Mouse (Mus musculus): ENCODE measurements around the gene Noxred1. TPM values are rescaled to one million over a fixed set of nuclear protein-coding genes. Genes with fewer than 3 reads are reported as not detected.

Gene Noxred1
- polyA plus RNA-seq (2012; rRNA removed), result 2.2 and 2.9 TPM in 2 replicates

DNA sequence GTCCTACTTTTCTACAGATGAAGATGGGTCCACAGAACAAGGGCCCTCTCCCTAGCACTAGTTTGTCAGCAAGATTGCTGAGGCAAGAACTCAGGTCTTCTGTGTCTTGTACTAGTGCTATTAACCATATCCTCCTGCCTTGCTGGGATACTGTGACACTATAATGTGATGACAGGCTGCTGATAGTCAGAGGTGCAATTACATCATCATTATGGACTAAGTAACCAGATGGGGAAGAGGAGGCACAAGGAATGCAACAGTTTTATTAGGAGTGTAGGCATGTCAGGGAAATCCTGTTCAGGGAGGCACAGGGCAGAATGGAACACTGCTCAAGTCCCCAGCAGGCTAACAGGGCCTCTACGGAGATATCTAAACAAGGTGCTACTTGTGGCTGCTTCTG, at the start of gene Noxred1:
Gene Noxred1, minus strand, starts transcription at position 101 of the 400 bp plus-strand sequence.

GRCm38 (mm10) chr12:87266108-87266826, 27.7 kb upstream of the Noxred1 start, which contains the start of the genes Vipas39 and Ahsa1:
Gene Vipas39, minus strand, starts transcription at chr12:87266256.
Gene Ahsa1, plus strand, starts transcription at chr12:87266479.

GRCm38 (mm10) chr12:87199973-87200586, 38.5 kb downstream of the Noxred1 start, which contains the start of gene Tmed8:
Gene Tmed8, minus strand, starts transcription at chr12:87200454.

GRCm38 (mm10) chr12:87199206-87199972, 39.1 kb downstream of the Noxred1 start, which contains the start of gene Samd15:
Gene Samd15, plus strand, starts transcription at chr12:87199723.

Other genes starting within 250 kb of the Noxred1 start
- gene Zdhhc22, start 248.3 kb downstream of the Noxred1 start, polyA plus RNA-seq (2012; rRNA removed), result 19.1 and 22.9 TPM in 2 replicates
- 28.4 and 28.9 TPM in 2 replicates for gene Tmem63c, start 217.4 kb downstream of the Noxred1 start, polyA plus RNA-seq (2012; rRNA removed)
- gene Ngb, start 136.2 kb downstream of the Noxred1 start, polyA plus RNA-seq (2012; rRNA removed), result 6.0 and 6.8 TPM in 2 replicates
- gene Gstz1, start 91.6 kb downstream of the Noxred1 start, polyA plus RNA-seq (2012; rRNA removed), result 62.8 and 64.3 TPM in 2 replicates
- 18.9 and 20.1 TPM in 2 replicates for gene Pomt2, start 90.8 kb downstream of the Noxred1 start, polyA plus RNA-seq (2012; rRNA removed)
- gene Samd15, start 39.0 kb downstream of the Noxred1 start, polyA plus RNA-seq (2012; rRNA removed), result 1.7 and 2.4 TPM in 2 replicates
- 16.0 and 16.5 TPM in 2 replicates for gene Tmed8, start 38.3 kb downstream of the Noxred1 start, polyA plus RNA-seq (2012; rRNA removed)
- gene Vipas39, start 27.5 kb upstream of the Noxred1 start, polyA plus RNA-seq (2012; rRNA removed), result 65.6 and 66.4 TPM in 2 replicates
- gene Ahsa1, start 27.7 kb upstream of the Noxred1 start, polyA plus RNA-seq (2012; rRNA removed), result 217 and 227 TPM in 2 replicates
- 0.65 and 1.0 TPM in 2 replicates for gene Ism2, start 61.0 kb upstream of the Noxred1 start, polyA plus RNA-seq (2012; rRNA removed)
- 40.1 and 46.7 TPM in 2 replicates for gene Sptlc2, start 149.6 kb upstream of the Noxred1 start, polyA plus RNA-seq (2012; rRNA removed)
- 82.2 and 91.3 TPM in 2 replicates for gene Slirp, start 205.2 kb upstream of the Noxred1 start, polyA plus RNA-seq (2012; rRNA removed)
- 27.1 and 29.2 TPM in 2 replicates for gene Alkbh1, start 205.3 kb upstream of the Noxred1 start, polyA plus RNA-seq (2012; rRNA removed)
- 40.6 and 45.1 TPM in 2 replicates for gene Snw1, start 233.5 kb upstream of the Noxred1 start, polyA plus RNA-seq (2012; rRNA removed)

Data from central nervous system, embryonic 18 days (tissue).